Mouse (Mus musculus) stomach, embryonic 14.5 days (tissue): ENCODE measurements at regions not wholly inside any gene's neighbourhood (a gene's known extent, or its start where the extent isn't known, plus 50 kb on each side); places are given as distances from the start of the nearest gene placed in this dataset.

ENCODE experiments used
- ATAC-seq: fragments of 200-750 bp; cut with Nextera tagmentation; 2 replicates; pipeline ENCODE4 v1.8.0; 2017; ENCODE audit warnings: low read depth, moderate TSS enrichment; ENCODE audit not compliant: insufficient number of reproducible peaks, insufficient read depth, low FRiP score
- H3K27ac ChIP-seq: fragments of 300-500 bp; sonication (generic); 2 replicates; pipeline ENCODE4 v1.5.1; 2014; ENCODE audit warnings: mild to moderate bottlenecking, low read length, moderate library complexity, mixed read lengths
- H3K27me3 ChIP-seq: fragments of 300-500 bp; sonication (generic); 2 replicates; pipeline ENCODE4 v1.6.1; 2014; ENCODE audit warnings: low read length, control low read depth, mixed read lengths; ENCODE audit not compliant: control insufficient read depth, insufficient read depth
- H3K36me3 ChIP-seq: fragments of 300-500 bp; sonication (generic); 2 replicates; pipeline ENCODE4 v1.6.1; 2014; ENCODE audit warnings: mild to moderate bottlenecking, control low read depth, low read length, moderate library complexity, mixed read lengths; ENCODE audit not compliant: control insufficient read depth, insufficient read depth
- H3K4me1 ChIP-seq: fragments of 300-500 bp; sonication (generic); 2 replicates; pipeline ENCODE4 v1.6.1; 2014; ENCODE audit warnings: low read length, control low read depth, mixed read lengths; ENCODE audit not compliant: control insufficient read depth, insufficient read depth
- H3K4me2 ChIP-seq: fragments of 300-500 bp; sonication (generic); replicated peaks from 2 replicates; pipeline ENCODE4 v1.6.1; 2014; ENCODE audit warnings: low read depth, low read length, control low read depth
- H3K4me3 ChIP-seq: fragments of 300-500 bp; sonication (generic); 2 replicates; pipeline ENCODE4 v1.5.1; 2014; ENCODE audit warnings: low read depth, low read length, control low read depth
- H3K9ac ChIP-seq: fragments of 300-500 bp; sonication (generic); replicated peaks from 2 replicates; pipeline ENCODE4 v1.6.1; 2014; ENCODE audit warnings: low read depth, mild to moderate bottlenecking, control low read depth, low read length, moderate library complexity, mixed read lengths
- H3K9me3 ChIP-seq: fragments of 300-500 bp; sonication (generic); 2 replicates; pipeline ENCODE4 v1.6.1; 2016; ENCODE audit warnings: low read depth, low read length, control low read depth; ENCODE audit not compliant: control insufficient read depth
- WGBS: fragments of 180-500 bp; shearing (Covaris S2); extraction: QIAGEN DNeasy Blood & Tissue Kit; methylation state at CpG from one replicate; pipeline ENCODE4 v1.1.7; 2014; 5-methylcytosine and 5-hydroxymethylcytosine counted together

GRCm38 (mm10) chr13:47858946-47859345, 402.1 kb upstream of the Id4 start:
- Histone ChIP-seq H3K4me1 (0 out of 2 replicates have a peak, but pooled peaks cover 5% of the 10 kb centered on the region), H3K27me3 (no peaks in the 10 kb centered on the region), H3K27ac (no peak overlapping the region), H3K36me3 (no peaks in the 10 kb centered on the region), H3K9me3 (no peaks in the 10 kb centered on the region), H3K4me3 (no peak overlapping the region), H3K4me2 (no peak overlapping the region), H3K9ac (no peak overlapping the region)
- 86% methylated on average over 4 of the region's 4 CpGs for WGBS
- ATAC-seq: no peak

- H3K4me1 ChIP-seq: 0 out of 2 replicates have a peak, but pooled peaks cover 2% of the 10 kb centered on the region
- no peaks in the 10 kb centered on the region for H3K9me3 ChIP-seq
- H3K4me2 ChIP-seq: no peak overlapping the region
- 67% methylated on average over 8 of the region's 8 CpGs for WGBS
- no peak overlapping the region for H3K27ac ChIP-seq
- H3K4me3 ChIP-seq: no peak overlapping the region
- H3K27me3 ChIP-seq: no peaks in the 10 kb centered on the region
- H3K36me3 ChIP-seq: no peaks in the 10 kb centered on the region
- H3K9ac ChIP-seq: no peak overlapping the region
- ATAC-seq: no peak
These were observed 400.7 kb upstream of the Id4 start for GRCm38 (mm10) chr13:47860316-47860715.

GRCm38 (mm10) chr13:47862896-47863295, 398.1 kb upstream of the Id4 start:
- H3K4me3 ChIP-seq: no peak overlapping the region
- 54% methylated on average over 3 of the region's 3 CpGs for WGBS
- no peaks in the 10 kb centered on the region for H3K36me3 ChIP-seq
- no peak overlapping the region for H3K9ac ChIP-seq
- no peaks in the 10 kb centered on the region for H3K4me1 ChIP-seq
- H3K4me2 ChIP-seq: no peak overlapping the region
- H3K9me3 ChIP-seq: no peaks in the 10 kb centered on the region
- no peak overlapping the region for H3K27ac ChIP-seq
- ATAC-seq: no peak
- no peaks in the 10 kb centered on the region for H3K27me3 ChIP-seq

GRCm38 (mm10) chr13:47868656-47869055, 392.4 kb upstream of the Id4 start:
- H3K4me3 ChIP-seq: no peak overlapping the region
- ATAC-seq: no peak
- 63% methylated on average over 4 of the region's 4 CpGs for WGBS
- no peak overlapping the region for H3K27ac ChIP-seq
- no peaks in the 10 kb centered on the region for H3K27me3 ChIP-seq
- H3K9me3 ChIP-seq: no peaks in the 10 kb centered on the region
- no peak overlapping the region for H3K4me2 ChIP-seq
- no peaks in the 10 kb centered on the region for H3K36me3 ChIP-seq
- H3K9ac ChIP-seq: no peak overlapping the region
- 0 out of 2 replicates have a peak, but pooled peaks cover 5% of the 10 kb centered on the region for H3K4me1 ChIP-seq

- Histone ChIP-seq H3K4me1 (0 out of 2 replicates have a peak, but pooled peaks cover 5% of the 10 kb centered on the region), H3K9me3 (no peaks in the 10 kb centered on the region), H3K4me2 (no peak overlapping the region), H3K27ac (peak overlapping the region; percentile 22; the same call in 1 of the 2 replicates), H3K36me3 (no peaks in the 10 kb centered on the region), H3K27me3 (no peaks in the 10 kb centered on the region), H3K9ac (no peak overlapping the region), H3K4me3 (no peak overlapping the region)
- 58% methylated on average over 10 of the region's 10 CpGs for WGBS
- ATAC-seq: no peak
These were observed 391.1 kb upstream of the Id4 start for GRCm38 (mm10) chr13:47869670-47870532.

GRCm38 (mm10) chr13:47872645-47873044, 388.4 kb upstream of the Id4 start:
- H3K36me3 ChIP-seq: no peaks in the 10 kb centered on the region
- 0 out of 2 replicates have a peak, but pooled peaks cover 5% of the 10 kb centered on the region for H3K4me1 ChIP-seq
- ATAC-seq: no peak
- H3K4me3 ChIP-seq: no peak overlapping the region
- H3K27me3 ChIP-seq: no peaks in the 10 kb centered on the region
- no peak overlapping the region for H3K4me2 ChIP-seq
- no peak overlapping the region for H3K27ac ChIP-seq
- H3K9ac ChIP-seq: no peak overlapping the region
- WGBS: 52% methylated on average over 11 of the region's 11 CpGs
- H3K9me3 ChIP-seq: no peaks in the 10 kb centered on the region

GRCm38 (mm10) chr13:47892569-47892968, 368.5 kb upstream of the Id4 start:
- Histone ChIP-seq H3K27ac (no peak overlapping the region), H3K4me2 (no peak overlapping the region), H3K27me3 (no peaks in the 10 kb centered on the region), H3K36me3 (no peaks in the 10 kb centered on the region), H3K4me3 (no peak overlapping the region), H3K9me3 (no peaks in the 10 kb centered on the region), H3K9ac (no peak overlapping the region), H3K4me1 (no peaks in the 10 kb centered on the region)
- WGBS: 88% methylated on average over 4 of the region's 4 CpGs
- ATAC-seq: no peak

- no peak for ATAC-seq
- Histone ChIP-seq H3K9ac (no peak overlapping the region), H3K27me3 (no peaks in the 10 kb centered on the region), H3K4me2 (no peak overlapping the region), H3K9me3 (peaks cover 4% of the 10 kb centered on the region; the same call in 1 of the 2 replicates), H3K4me3 (no peak overlapping the region), H3K4me1 (no peaks in the 10 kb centered on the region), H3K36me3 (no peaks in the 10 kb centered on the region), H3K27ac (no peak overlapping the region)
- whole genome bisulfite sequencing: 76% methylated on average over 1 of the region's 1 CpGs
These were observed 366.7 kb upstream of the Id4 start for GRCm38 (mm10) chr13:47894331-47894730.
